Mouse (Mus musculus) kidney, embryonic 14.5 days (tissue): ENCODE measurements at regions not wholly inside any gene's neighbourhood (a gene's known extent, or its start where the extent isn't known, plus 50 kb on each side); places are given as distances from the start of the nearest gene placed in this dataset.

Source experiments
- ATAC-seq: fragments of 200-750 bp; cut with Nextera tagmentation; 2 replicates; pipeline ENCODE4 v1.8.0; 2017; ENCODE audit warnings: moderate number of reproducible peaks, mild to moderate bottlenecking, moderate TSS enrichment, moderate library complexity; ENCODE audit not compliant: low FRiP score, low TSS enrichment
- H3K27ac ChIP-seq: fragments of 300-500 bp; sonication (generic); 2 replicates; pipeline ENCODE4 v1.5.1; 2014; ENCODE audit warnings: low read depth, mild to moderate bottlenecking, low read length, moderate library complexity, mixed read lengths
- H3K27me3 ChIP-seq: fragments of 300-500 bp; sonication (generic); 2 replicates; pipeline ENCODE4 v1.6.1; 2014; ENCODE audit warnings: mild to moderate bottlenecking, low read length; ENCODE audit not compliant: control insufficient read depth, insufficient read depth
- H3K36me3 ChIP-seq: fragments of 300-500 bp; sonication (generic); 2 replicates; pipeline ENCODE4 v1.6.1; 2014; ENCODE audit warnings: low read length, mixed read lengths; ENCODE audit not compliant: control insufficient read depth, insufficient read depth
- H3K4me1 ChIP-seq: fragments of 300-500 bp; sonication (generic); 2 replicates; pipeline ENCODE4 v1.6.1; 2014; ENCODE audit warnings: low read length, mixed read lengths; ENCODE audit not compliant: control insufficient read depth, insufficient read depth
- H3K4me2 ChIP-seq: fragments of 300-500 bp; sonication (generic); replicated peaks from 2 replicates; pipeline ENCODE4 v1.6.1; 2014; ENCODE audit warnings: low read depth, mild to moderate bottlenecking, low read length
- H3K4me3 ChIP-seq: fragments of 300-500 bp; sonication (generic); 2 replicates; pipeline ENCODE4 v1.5.1; 2014; ENCODE audit warnings: mild to moderate bottlenecking, low read length
- H3K9ac ChIP-seq: fragments of 300-500 bp; sonication (generic); 2 replicates; pipeline ENCODE4 v1.6.1; 2014; ENCODE audit warnings: low read depth, mild to moderate bottlenecking, low read length, moderate library complexity
- H3K9me3 ChIP-seq: fragments of 300-500 bp; sonication (generic); 2 replicates; pipeline ENCODE4 v1.6.1; 2016; ENCODE audit warnings: low read length; ENCODE audit not compliant: control insufficient read depth
- WGBS: fragments of 180-500 bp; shearing (Covaris S2); extraction: QIAGEN DNeasy Blood & Tissue Kit; methylation state at CpG from one replicate; pipeline ENCODE4 v1.1.7; 2014; 5-methylcytosine and 5-hydroxymethylcytosine counted together

DNA sequence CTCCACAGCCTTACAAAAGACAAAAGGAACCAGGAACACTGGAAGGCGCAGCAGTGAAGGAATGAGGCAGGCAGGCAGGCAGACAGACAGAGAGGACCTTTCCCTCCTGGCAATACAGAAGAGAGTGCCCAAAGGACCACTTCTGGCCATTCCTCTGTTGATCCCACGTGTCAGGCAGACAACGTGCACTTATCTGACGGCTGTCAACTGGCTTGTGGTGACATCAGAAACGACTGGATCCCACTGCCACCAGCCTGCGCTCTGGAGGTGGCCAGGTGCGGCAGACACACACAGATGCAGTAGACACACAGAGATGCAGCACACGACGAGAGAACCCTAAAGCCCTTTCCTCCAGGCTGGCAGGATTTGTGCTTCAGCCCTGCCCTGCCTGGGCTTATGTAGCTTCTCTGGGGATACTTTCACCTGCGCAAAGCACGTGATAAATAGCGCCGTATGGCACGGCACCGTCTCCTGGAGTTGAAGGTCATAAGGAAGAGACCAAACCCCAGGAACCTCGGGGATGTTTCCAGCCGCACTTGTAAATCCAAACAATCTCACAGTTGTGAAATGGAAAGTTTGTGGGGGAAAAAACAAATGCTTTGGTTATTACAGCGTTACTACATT is 116.6 kb downstream of the Lmo4 start:
- Histone ChIP-seq H3K27me3 (no peaks in the 10 kb centered on the region), H3K36me3 (no peaks in the 10 kb centered on the region), H3K9ac (no peak overlapping the region), H3K27ac (no peak overlapping the region), H3K9me3 (no peaks in the 10 kb centered on the region), H3K4me1 (peaks cover 8% of the 10 kb centered on the region), H3K4me3 (no peak overlapping the region), H3K4me2 (no peak overlapping the region)
- ATAC-seq: no peak
- WGBS: 74% methylated on average over 18 of the region's 18 CpGs

DNA sequence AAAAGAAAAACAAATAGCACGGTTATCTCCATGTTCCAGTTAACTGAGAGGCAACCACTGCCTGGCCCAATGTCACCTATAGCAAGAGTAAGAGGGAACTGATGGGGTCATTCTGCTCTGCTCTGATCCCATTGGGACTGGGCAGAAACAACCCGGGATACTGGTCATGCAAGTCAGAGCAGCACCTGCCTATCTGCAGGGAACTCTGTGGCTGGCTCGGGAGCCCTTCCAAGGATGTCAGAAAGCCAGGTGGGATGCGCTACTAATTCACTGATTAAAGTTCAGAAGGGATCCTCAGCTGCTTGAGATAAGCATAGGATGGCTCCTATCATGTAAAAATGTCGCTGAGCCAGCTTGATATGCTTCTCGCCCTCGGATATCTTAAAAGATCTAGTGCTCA is 117.2 kb downstream of the Lmo4 start:
- Histone ChIP-seq H3K4me2 (no peak overlapping the region), H3K27me3 (no peaks in the 10 kb centered on the region), H3K9ac (no peak overlapping the region), H3K4me1 (peaks cover 8% of the 10 kb centered on the region), H3K9me3 (no peaks in the 10 kb centered on the region), H3K27ac (no peak overlapping the region), H3K36me3 (no peaks in the 10 kb centered on the region), H3K4me3 (no peak overlapping the region)
- no peak for ATAC-seq
- WGBS: 71% methylated on average over 7 of the region's 7 CpGs

- no peaks in the 10 kb centered on the region for H3K36me3 ChIP-seq
- no peak overlapping the region for H3K27ac ChIP-seq
- no peak overlapping the region for H3K4me2 ChIP-seq
- H3K9ac ChIP-seq: no peak overlapping the region
- peaks cover 8% of the 10 kb centered on the region for H3K4me1 ChIP-seq
- H3K4me3 ChIP-seq: no peak overlapping the region
- no peak for ATAC-seq
- H3K9me3 ChIP-seq: no peaks in the 10 kb centered on the region
- no peaks in the 10 kb centered on the region for H3K27me3 ChIP-seq
- 76% methylated on average over 3 of the region's 3 CpGs for WGBS
These were observed 118.8 kb downstream of the Lmo4 start for GRCm38 (mm10) chr3:144086176-144086575.

GRCm38 (mm10) chr3:144079960-144080359 is 125.1 kb downstream of the Lmo4 start:
- no peaks in the 10 kb centered on the region for H3K9me3 ChIP-seq
- ATAC-seq: no peak
- no peaks in the 10 kb centered on the region for H3K4me1 ChIP-seq
- no peak overlapping the region for H3K4me2 ChIP-seq
- no peak overlapping the region for H3K27ac ChIP-seq
- 89% methylated on average over 3 of the region's 3 CpGs for WGBS
- no peaks in the 10 kb centered on the region for H3K36me3 ChIP-seq
- no peak overlapping the region for H3K4me3 ChIP-seq
- no peaks in the 10 kb centered on the region for H3K27me3 ChIP-seq
- no peak overlapping the region for H3K9ac ChIP-seq

DNA sequence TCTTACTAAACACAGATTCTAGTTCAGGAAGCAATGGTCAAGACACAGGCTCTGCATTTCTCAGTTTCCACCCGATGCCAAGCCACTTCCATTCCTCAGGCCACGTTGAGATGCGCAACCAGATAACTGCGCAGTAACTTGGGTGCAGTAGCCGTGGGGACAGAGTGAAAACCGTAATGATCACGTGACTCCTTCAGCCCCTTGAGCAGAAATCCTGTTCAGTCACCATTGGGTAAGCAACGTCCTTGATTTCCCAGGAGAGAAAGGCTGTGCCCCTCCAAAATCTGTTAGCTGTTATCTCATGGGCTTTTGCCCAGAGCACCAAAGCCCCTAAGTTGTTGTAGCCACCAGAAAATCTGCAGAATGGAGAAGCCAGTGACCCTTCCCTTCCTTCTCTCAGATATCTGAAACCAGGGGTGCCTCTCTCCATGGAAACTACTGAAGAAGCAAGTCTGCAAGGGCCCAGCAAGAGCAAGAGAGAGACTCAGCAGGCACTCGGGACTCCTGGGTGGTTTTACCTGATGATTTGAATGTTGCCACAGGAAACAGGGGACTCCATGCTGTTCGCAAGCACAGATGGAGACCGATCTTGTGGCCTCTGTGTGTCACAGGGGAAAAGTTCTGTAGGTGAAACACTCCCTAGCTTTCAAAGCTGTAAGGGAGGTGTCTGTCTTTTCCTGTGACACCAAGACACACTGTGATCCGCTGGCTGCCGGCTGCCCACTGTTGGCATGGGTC is 126.7 kb downstream of the Lmo4 start:
- no peak overlapping the region for H3K4me3 ChIP-seq
- no peaks in the 10 kb centered on the region for H3K27me3 ChIP-seq
- whole genome bisulfite sequencing: 73% methylated on average over 13 of the region's 13 CpGs
- ATAC-seq: no peak
- no peaks in the 10 kb centered on the region for H3K4me1 ChIP-seq
- H3K27ac ChIP-seq: no peak overlapping the region
- no peak overlapping the region for H3K4me2 ChIP-seq
- H3K36me3 ChIP-seq: no peaks in the 10 kb centered on the region
- H3K9ac ChIP-seq: no peak overlapping the region
- no peaks in the 10 kb centered on the region for H3K9me3 ChIP-seq

DNA sequence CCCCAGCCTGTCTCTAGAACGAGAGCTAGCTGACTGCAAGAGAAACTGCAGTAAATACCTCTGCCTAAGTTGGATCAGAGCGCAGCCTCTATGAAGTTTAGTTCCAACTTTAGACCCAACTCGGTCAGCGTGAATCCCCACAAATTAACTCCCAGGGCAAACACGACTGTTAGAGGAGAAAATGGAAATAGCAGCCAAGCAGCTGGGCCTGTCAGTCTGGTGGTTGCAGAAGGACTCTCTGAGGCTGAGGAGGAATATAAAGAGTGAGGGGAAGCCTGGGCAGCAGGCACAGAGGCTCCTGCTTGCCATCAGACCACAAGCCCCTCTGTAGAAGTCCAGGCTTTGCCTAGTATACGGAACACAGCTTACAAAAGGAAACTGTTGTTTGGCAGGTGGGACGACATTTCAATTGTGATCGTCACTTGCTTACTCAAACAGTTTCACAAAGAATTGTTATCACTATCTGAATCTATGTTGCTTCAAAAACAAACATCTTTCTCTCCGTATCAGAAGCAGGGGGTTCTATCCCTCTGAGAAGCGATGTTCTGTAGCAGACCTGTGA is 135.0 kb downstream of the Lmo4 start:
- H3K4me2 ChIP-seq: no peak overlapping the region
- no peak for ATAC-seq
- no peaks in the 10 kb centered on the region for H3K27me3 ChIP-seq
- no peaks in the 10 kb centered on the region for H3K9me3 ChIP-seq
- no peak overlapping the region for H3K9ac ChIP-seq
- no peaks in the 10 kb centered on the region for H3K36me3 ChIP-seq
- H3K4me1 ChIP-seq: no peaks in the 10 kb centered on the region
- WGBS: 80% methylated on average over 10 of the region's 10 CpGs
- H3K4me3 ChIP-seq: no peak overlapping the region
- H3K27ac ChIP-seq: no peak overlapping the region

DNA sequence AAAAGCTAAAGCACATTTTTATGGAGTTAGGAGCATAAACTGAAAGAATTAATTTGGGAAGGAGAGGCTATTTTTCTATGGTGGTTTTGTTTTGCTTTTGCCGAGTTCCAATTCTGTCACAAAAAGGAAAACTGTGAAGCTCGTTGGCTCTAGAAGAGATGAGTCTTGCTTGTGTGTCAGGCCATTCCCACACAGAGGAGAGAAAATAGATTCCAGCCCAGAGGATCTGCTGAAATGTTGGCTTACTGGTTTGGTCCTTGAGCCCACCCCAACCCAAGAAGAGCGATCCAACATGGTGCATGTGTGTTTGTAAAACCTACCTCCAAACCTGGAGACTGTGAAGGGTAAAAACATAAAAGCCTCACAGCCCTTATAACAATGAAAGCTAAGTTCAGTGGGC is 138.0 kb downstream of the Lmo4 start:
- Histone ChIP-seq H3K4me1 (no peaks in the 10 kb centered on the region), H3K4me3 (no peak overlapping the region), H3K27me3 (no peaks in the 10 kb centered on the region), H3K27ac (no peak overlapping the region), H3K4me2 (no peak overlapping the region), H3K36me3 (no peaks in the 10 kb centered on the region), H3K9me3 (no peaks in the 10 kb centered on the region), H3K9ac (no peak overlapping the region)
- 87% methylated on average over 3 of the region's 3 CpGs for WGBS
- no peak for ATAC-seq

DNA sequence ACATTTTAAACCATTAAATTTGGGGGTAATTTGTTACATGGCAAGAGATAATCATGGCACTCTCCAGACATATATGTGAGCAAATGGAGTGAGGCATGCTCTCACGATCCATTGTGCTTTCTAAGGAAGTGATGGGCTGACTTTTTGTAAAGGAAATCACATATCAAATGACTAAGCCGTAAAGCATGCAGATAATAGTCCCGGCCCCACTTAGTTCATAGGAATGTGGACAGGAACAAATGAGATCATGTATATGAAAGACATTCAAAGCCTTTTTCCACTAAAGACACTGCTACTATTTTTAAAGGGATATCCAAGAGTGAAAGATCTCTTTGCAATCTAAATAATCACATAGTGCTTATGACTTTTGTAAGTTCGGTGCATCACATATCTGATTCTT is 146.9 kb downstream of the Lmo4 start:
- Histone ChIP-seq H3K4me2 (no peak overlapping the region), H3K9ac (no peak overlapping the region), H3K27ac (no peak overlapping the region), H3K4me3 (no peak overlapping the region), H3K4me1 (no peaks in the 10 kb centered on the region), H3K27me3 (no peaks in the 10 kb centered on the region), H3K36me3 (no peaks in the 10 kb centered on the region), H3K9me3 (no peaks in the 10 kb centered on the region)
- 57% methylated on average over 4 of the region's 4 CpGs for WGBS
- ATAC-seq: no peak

- Histone ChIP-seq H3K9ac (no peak overlapping the region), H3K36me3 (no peaks in the 10 kb centered on the region), H3K9me3 (no peaks in the 10 kb centered on the region), H3K4me3 (no peak overlapping the region), H3K4me1 (no peaks in the 10 kb centered on the region), H3K27ac (no peak overlapping the region), H3K4me2 (no peak overlapping the region), H3K27me3 (no peaks in the 10 kb centered on the region)
- WGBS: 88% methylated on average over 4 of the region's 4 CpGs
- ATAC-seq: no peak
These were observed 154.7 kb downstream of the Lmo4 start for GRCm38 (mm10) chr3:144050341-144050740.
